19 mouse cellular contexts compared by ENCODE assay signal in genomic region chr7:135659314-135659935, GRCm38 (mm10). TPM values are rescaled to one million over a fixed set of nuclear protein-coding genes. Genes with fewer than 3 reads are reported as not detected.
DNase-seq lines count a peak whose midpoint lies in the region; ATAC-seq and TF ChIP-seq lines count a peak whose summit lies in the region.
"Had no signal": no experiment of that assay in that cellular context is flagged by ENCODE, and none has a peak within 500 bp of the region (broad histone marks: within the 10 kb centered on the region; RNA-seq: fewer than 3 reads in every experiment).

No protein-coding gene starts in this region.

- intact Hi-C loops in left cerebral cortex, postnatal 10 days (cut with DNase I): no loop called here

- POLR2A ChIA-PET in Patski (lab: Charles Lee): interaction anchor here (1.2 kb wide), 1 partner anchor 22 kb away, joined by 3 read pairs; no protein-coding TSS in a partner anchor

- no peak for DNase-seq in liver, embryonic 13.5 days
- DNase-seq in 3T3-L1 (ENCODE audit: low read depth, low spot score) (peak; percentile 93), Patski (ENCODE audit: low read depth, low spot score) (peak; percentile 96)
- DNase-seq in frontal cortex, postnatal 25 days (ENCODE audit: low spot score in 2 of 2): no peak
- DNase-seq in left cerebral cortex, postnatal 10 days (ENCODE audit: extremely low spot score in 1 of 2, low spot score in 2 of 2): no peak
- DNase-seq: adrenal gland, postnatal 10 days; cerebellum, postnatal 14 days; heart, postnatal 4 days; kidney, postnatal 10 days had no signal

- in situ Hi-C loops in Patski (cut with MboI; ENCODE audit: low pct_unique_long_range_greater_than_20kb): no loop called here

- H3K36me3 ChIP-seq in liver, embryonic 13.5 days: no peaks in the 10 kb centered on the region
- peaks cover 10% of the 10 kb centered on the region; the same call in 1 of the 2 replicates for H3K36me3 ChIP-seq in liver, embryonic 12.5 days
- H3K36me3 ChIP-seq in hindbrain, embryonic 13.5 days: no peaks in the 10 kb centered on the region
- H3K36me3 ChIP-seq: embryonic facial prominence, embryonic 13.5 days; limb, embryonic 13.5 days; midbrain, embryonic 15.5 days; neural tube, embryonic 13.5 days had no signal

- no peaks in the 10 kb centered on the region for H3K27me3 ChIP-seq in liver, embryonic 13.5 days
- no peaks in the 10 kb centered on the region for H3K27me3 ChIP-seq in liver, embryonic 12.5 days (replicated peaks)
- no peaks in the 10 kb centered on the region for H3K27me3 ChIP-seq in Patski
- no peaks in the 10 kb centered on the region for H3K27me3 ChIP-seq in hindbrain, embryonic 13.5 days
- H3K27me3 ChIP-seq: embryonic facial prominence, embryonic 13.5 days; limb, embryonic 13.5 days; midbrain, embryonic 15.5 days; neural tube, embryonic 13.5 days had no signal

- ATAC-seq in liver, embryonic 13.5 days (ENCODE audit: low read depth): peak; percentile 36; the same call in 1 of the 2 replicates
- no peak for ATAC-seq in liver, embryonic 12.5 days
- peak; percentile 90 for ATAC-seq in Patski
- peak; percentile 74 to 87 for ATAC-seq in hematopoietic stem cell, adult 5-6 weeks (replicated peaks in 1 of 2; ENCODE audit: insufficient read depth in 1 of 2, low FRiP score in 2 of 2, low TSS enrichment in 1 of 2, low read depth in 1 of 2, poor library complexity in 2 of 2, severe bottlenecking in 2 of 2)
- ATAC-seq in hindbrain, embryonic 13.5 days (ENCODE audit: low FRiP score): no peak
- ATAC-seq: forebrain, embryonic 14.5 days; inflammation-experienced regulatory T-cells, adult 6 months; midbrain, embryonic 15.5 days had no signal

- CTCF ChIA-PET in Patski (lab: Charles Lee): interaction anchor here (0.8 to 1.6 kb wide), 8 partner anchors 17 to 122 kb away, joined by 3 to 7 read pairs (median 4); partner anchors contain the start of gene Ptpre

- no peak overlapping the region for H3K4me2 ChIP-seq in liver, embryonic 13.5 days
- H3K4me2 ChIP-seq in liver, embryonic 12.5 days: no peak overlapping the region
- H3K4me2 ChIP-seq in hindbrain, embryonic 13.5 days: no peak overlapping the region
- H3K4me2 ChIP-seq: embryonic facial prominence, embryonic 13.5 days; limb, embryonic 13.5 days; midbrain, embryonic 15.5 days; neural tube, embryonic 13.5 days had no signal

- 62% methylated on average over 5 of the region's 5 CpGs for WGBS in liver, embryonic 13.5 days (ENCODE audit: insufficient replicate concordance)
- WGBS in liver, embryonic 12.5 days (ENCODE audit: insufficient replicate concordance): 69% methylated on average over 5 of the region's 5 CpGs
- WGBS in hindbrain, embryonic 13.5 days: 92% methylated on average over 5 of the region's 5 CpGs

- no peak overlapping the region for H3K9ac ChIP-seq in liver, embryonic 13.5 days
- no peak overlapping the region for H3K9ac ChIP-seq in liver, embryonic 12.5 days
- H3K9ac ChIP-seq in hindbrain, embryonic 13.5 days: no peak overlapping the region
- H3K9ac ChIP-seq: embryonic facial prominence, embryonic 13.5 days; limb, embryonic 13.5 days; midbrain, embryonic 15.5 days; neural tube, embryonic 13.5 days had no signal

- no peak for TF ChIP-seq CTCF in Patski (IDR thresholded peaks at IDR 0.05)

- no peak overlapping the region for H3K27ac ChIP-seq in liver, embryonic 13.5 days
- H3K27ac ChIP-seq in liver, embryonic 12.5 days: no peak overlapping the region
- H3K27ac ChIP-seq in hindbrain, embryonic 13.5 days: no peak overlapping the region
- H3K27ac ChIP-seq: embryonic facial prominence, embryonic 13.5 days; limb, embryonic 13.5 days; midbrain, embryonic 15.5 days; neural tube, embryonic 13.5 days; stomach, postnatal 0 days had no signal

- no peak overlapping the region for H3K4me3 ChIP-seq in liver, embryonic 13.5 days (replicated peaks)
- no peak overlapping the region for H3K4me3 ChIP-seq in liver, embryonic 12.5 days
- no peak overlapping the region for H3K4me3 ChIP-seq in hindbrain, embryonic 13.5 days
- H3K4me3 ChIP-seq: embryonic facial prominence, embryonic 13.5 days; limb, embryonic 13.5 days; midbrain, embryonic 15.5 days; neural tube, embryonic 13.5 days had no signal

- no peaks in the 10 kb centered on the region for H3K9me3 ChIP-seq in liver, embryonic 13.5 days (replicated peaks)
- H3K9me3 ChIP-seq in liver, embryonic 12.5 days (replicated peaks): no peaks in the 10 kb centered on the region
- H3K9me3 ChIP-seq in hindbrain, embryonic 13.5 days: no peaks in the 10 kb centered on the region
- H3K9me3 ChIP-seq: embryonic facial prominence, embryonic 13.5 days; limb, embryonic 13.5 days; midbrain, embryonic 15.5 days; neural tube, embryonic 13.5 days had no signal

- 0 out of 2 replicates have a peak, but pooled peaks cover 3% of the 10 kb centered on the region for H3K4me1 ChIP-seq in liver, embryonic 13.5 days (replicated peaks)
- H3K4me1 ChIP-seq in liver, embryonic 12.5 days: 0 out of 2 replicates have a peak, but pooled peaks cover 4% of the 10 kb centered on the region
- no peaks in the 10 kb centered on the region for H3K4me1 ChIP-seq in hindbrain, embryonic 13.5 days (replicated peaks)
- H3K4me1 ChIP-seq: limb, embryonic 13.5 days; midbrain, embryonic 15.5 days; neural tube, embryonic 13.5 days had no signal

RNA-seq across cellular contexts. Expression of gene Mki67, which starts 56.7 kb away (rescaled TPM):
- 82.1 and 98.7 TPM in 2 replicates for polyA plus RNA-seq in liver, embryonic 13.5 days (2015; fragmentation: Nextera tagmentation; extraction: Ambion mirVana)
- polyA plus RNA-seq in liver, embryonic 12.5 days (2016; fragmentation: Nextera tagmentation; extraction: Ambion mirVana): 108 and 118 TPM in 2 replicates
- polyA plus RNA-seq in Patski (2021): 39.6 TPM
- total RNA-seq in hematopoietic stem cell, adult 5-6 weeks (2017): 229 and 235 TPM in 2 replicates
- polyA plus RNA-seq in hindbrain, embryonic 13.5 days (2015; fragmentation: Nextera tagmentation; extraction: Ambion mirVana): 8.1 and 10.2 TPM in 2 replicates
- total RNA-seq in left cerebral cortex, postnatal 10 days (2021): 1 to 10 TPM; 5.8 to 5.9 TPM

Comparison
In these comparisons a context has a peak if more than half of its experiments do, and no peak if none do; other contexts are left out.
1. ATAC-seq: peak in liver, embryonic 13.5 days (single experiment), Patski (single experiment) and hematopoietic stem cell, adult 5-6 weeks (2 of 2); none in liver, embryonic 12.5 days (single experiment) and hindbrain, embryonic 13.5 days (single experiment).
2. DNase-seq: peak in 3T3-L1 (single experiment) and Patski (single experiment); none in liver, embryonic 13.5 days (single experiment), frontal cortex, postnatal 25 days (0 of 2) and left cerebral cortex, postnatal 10 days (0 of 2).